Mouse (Mus musculus) spleen, postnatal 0 days (tissue): Measurements from ENCODE around the gene Gm8281. TPM values are rescaled to one million over a fixed set of nuclear protein-coding genes. Genes with fewer than 3 reads are reported as not detected.

Source experiments
- polyA plus RNA-seq: library from polyadenylated mRNA; unstranded; fragments of >200 nt; fragmentation: Nextera tagmentation; extraction: Ambion mirVana; gene quantifications from 2 replicates; pipeline ENCODE4 v1.2.1, GENCODE M21; 2015

Gm8281 gene
- 0.32 TPM in 1 of 2 replicates, not detected in the other for polyA plus RNA-seq

DNA sequence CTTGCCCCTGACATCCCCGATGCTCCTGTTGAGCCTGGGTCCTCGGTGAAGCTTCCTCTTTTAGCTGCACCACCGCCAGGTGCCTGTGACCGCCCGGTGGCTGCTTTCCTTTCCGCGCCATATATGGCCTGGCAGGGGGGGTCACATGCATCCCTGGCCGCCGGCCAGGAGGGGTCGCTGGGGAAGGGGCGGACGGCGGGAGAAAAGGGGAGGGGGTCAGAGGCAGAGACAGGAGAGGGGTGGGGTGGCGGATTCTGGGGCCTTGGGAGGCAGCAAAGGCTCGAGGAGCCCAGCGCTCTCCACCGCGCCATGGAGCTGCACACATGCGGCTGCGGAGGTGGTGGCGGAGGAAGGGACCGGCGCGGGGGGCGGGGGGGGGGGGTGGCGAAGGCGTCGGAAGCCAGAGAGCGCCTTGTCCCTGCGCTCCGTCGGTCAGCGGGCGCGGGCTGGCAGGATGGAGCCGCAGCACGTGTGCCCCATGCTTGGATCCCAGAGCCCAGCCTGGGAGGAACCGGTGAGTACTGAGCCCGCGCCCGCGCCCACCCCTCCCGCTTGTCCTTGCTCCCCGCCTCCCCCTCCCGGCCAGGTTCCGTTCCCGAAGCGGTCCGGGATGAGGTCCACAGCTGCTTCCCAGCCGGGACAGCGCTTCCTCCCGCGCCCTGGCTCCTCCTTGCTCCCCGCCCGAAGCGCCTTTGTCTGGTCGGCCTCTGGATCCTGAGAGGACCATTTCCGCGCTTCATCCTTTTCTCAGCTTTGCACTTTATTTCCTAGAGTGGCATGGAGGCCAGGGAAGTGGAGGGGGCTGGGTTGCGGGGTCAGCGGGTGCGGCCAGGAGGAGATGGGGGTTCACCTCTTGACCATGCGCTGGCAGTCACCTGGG, at the start of gene Gm8281:
TSS of gene Gm8281 (plus strand) at position 430 of the 880 bp plus-strand sequence.

DNA sequence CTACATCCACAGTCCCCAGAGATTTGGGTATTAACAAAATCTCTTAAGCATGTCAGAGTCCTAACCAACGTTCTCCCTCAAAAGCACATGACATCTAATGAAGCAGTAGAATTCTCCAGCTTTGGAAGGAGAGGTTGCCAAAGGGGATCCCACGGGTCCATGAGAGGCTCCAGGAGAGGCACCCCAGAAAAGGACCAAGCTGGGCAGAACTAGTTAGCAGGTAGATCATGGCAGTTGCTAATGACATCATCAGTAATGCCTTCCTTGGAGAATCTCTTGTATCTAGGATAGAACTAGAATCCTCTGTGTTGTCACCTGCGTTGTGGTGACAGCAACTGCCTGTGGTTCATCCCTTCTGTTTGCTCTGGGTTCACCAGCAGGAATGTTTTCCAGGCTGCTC, 20.5 kb upstream of the Gm8281 start, which contains the start of gene 4930555G01Rik:
TSS of gene 4930555G01Rik (plus strand) at position 301 of the 400 bp plus-strand sequence.

DNA sequence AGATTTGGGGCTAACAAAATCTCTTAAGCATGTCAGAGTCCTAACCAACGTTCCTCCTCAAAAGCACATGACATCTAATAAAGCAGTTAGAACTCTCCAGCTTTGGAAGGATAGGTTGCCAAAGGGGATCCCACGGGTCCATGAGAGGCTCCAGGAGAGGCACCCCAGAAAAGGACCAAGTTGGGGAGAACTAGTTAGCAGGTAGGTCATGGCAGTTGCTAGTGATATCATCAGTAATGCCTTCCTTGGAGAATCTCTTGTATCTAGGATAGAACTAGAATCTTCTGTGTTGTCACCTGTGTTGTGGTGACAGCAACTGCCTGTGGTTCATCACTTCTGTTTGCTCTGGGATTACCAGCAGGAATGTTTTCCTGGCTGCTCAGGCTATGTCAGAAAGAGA, 60.4 kb downstream of the Gm8281 start, which contains the start of gene Gm8279:
TSS of gene Gm8279 (plus strand) at position 301 of the 400 bp plus-strand sequence.

Other genes with a start within 250 kb of the Gm8281 start
- not detected in 2 replicates for gene Gm3269, start 232.9 kb upstream of the Gm8281 start, polyA plus RNA-seq
- not detected in 2 replicates for gene Gm3264, start 215.5 kb upstream of the Gm8281 start, polyA plus RNA-seq
- not detected in 2 replicates for gene Gm3278, start 178.6 kb upstream of the Gm8281 start, polyA plus RNA-seq
- not detected in 2 replicates for gene Gm8297, start 87.1 kb upstream of the Gm8281 start, polyA plus RNA-seq
- gene Gm3298, start 55.1 kb upstream of the Gm8281 start, polyA plus RNA-seq: not detected in 2 replicates
- not detected in 2 replicates for gene 4930555G01Rik, start 20.4 kb upstream of the Gm8281 start, polyA plus RNA-seq
- gene Gm8279, start 60.5 kb downstream of the Gm8281 start, polyA plus RNA-seq: not detected in 2 replicates
- not detected in 2 replicates for gene Gm3317, start 93.5 kb downstream of the Gm8281 start, polyA plus RNA-seq
- gene Gm8271, start 114.8 kb downstream of the Gm8281 start, polyA plus RNA-seq: not detected in 2 replicates
- gene Gm3526, start 189.5 kb downstream of the Gm8281 start, polyA plus RNA-seq: not detected in 2 replicates